Mouse (Mus musculus) liver, adult 2 months (tissue): ENCODE data around the gene Pcnx3. TPM values are rescaled to one million over a fixed set of nuclear protein-coding genes. Genes with fewer than 3 reads are reported as not detected.
A peak's percentile ranks its signal among the peaks of the same experiment; 100 is the strongest.

Source experiments
- DNase-seq: peaks from one replicate; pipeline ENCODE4 v3.0.0-alpha.2; 2011; ENCODE audit warnings: low read depth, low spot score; ENCODE audit errors: extremely low read depth
- H3K27ac ChIP-seq: fragments of 200-500 bp; replicated peaks from 2 replicates; pipeline ENCODE4 v1.5.1; 2012; ENCODE audit warnings: low read depth, mild to moderate bottlenecking, control low read depth, inconsistent platforms, low read length; ENCODE audit not compliant: insufficient read depth
- H3K27me3 ChIP-seq: fragments of 200-500 bp; 2 replicates; pipeline ENCODE4 v1.6.1; 2012; ENCODE audit warnings: mild to moderate bottlenecking, moderate library complexity, low read length, inconsistent platforms; ENCODE audit not compliant: control insufficient read depth, insufficient read depth
- H3K36me3 ChIP-seq: fragments of 200-500 bp; 2 replicates; pipeline ENCODE4 v1.6.1; 2012; ENCODE audit warnings: low read length, inconsistent platforms; ENCODE audit not compliant: control insufficient read depth, insufficient read depth
- H3K4me1 ChIP-seq: fragments of 200-500 bp; 2 replicates; pipeline ENCODE4 v1.6.1; 2011; ENCODE audit warnings: low read length; ENCODE audit not compliant: control insufficient read depth, insufficient read depth
- H3K4me3 ChIP-seq: fragments of 200-500 bp; 2 replicates; pipeline ENCODE4 v1.5.1; 2011; ENCODE audit warnings: low read depth, mild to moderate bottlenecking, control low read depth, low read length, moderate library complexity; ENCODE audit not compliant: insufficient read depth
- H3K79me2 ChIP-seq: fragments of 200-500 bp; 2 replicates; pipeline ENCODE4 v1.6.1; 2012; ENCODE audit warnings: inconsistent platforms, mild to moderate bottlenecking, low read length, moderate library complexity; ENCODE audit not compliant: control insufficient read depth, insufficient read depth
- H3K9ac ChIP-seq: fragments of 200-500 bp; 2 replicates; pipeline ENCODE4 v1.6.1; 2012; ENCODE audit warnings: low read depth, mild to moderate bottlenecking, control low read depth, inconsistent platforms, low read length
- CTCF ChIP-seq: fragments of 200-500 bp; IDR thresholded peaks from 2 replicates; pipeline ENCODE4 v1.5.1; 2011; ENCODE audit warnings: low read depth, low read length, control low read depth
- POLR2A ChIP-seq: fragments of 200-500 bp; IDR thresholded peaks from 2 replicates; pipeline ENCODE4 v1.6.1; 2011; ENCODE audit warnings: low read length, control low read depth; ENCODE audit not compliant: insufficient read depth; ENCODE audit errors: extremely low read depth
- WGBS: fragments of 180-500 bp; shearing (Covaris S2); methylation state at CpG from one replicate; pipeline ENCODE4 v1.1.7; 2018; 5-methylcytosine and 5-hydroxymethylcytosine counted together
- polyA plus RNA-seq: library from polyadenylated mRNA; depleted of rRNA; stranded (reverse); fragments of >200 nt; gene quantifications from 2 replicates; pipeline ENCODE4 v1.2.3, GENCODE M21; 2012; rRNA removed
- total RNA-seq: library from RNA; depleted of rRNA; stranded (reverse); fragments of >200 nt; gene quantifications from 2 replicates; pipeline ENCODE4 v1.2.3, GENCODE M21; 2014; rRNA removed

Pcnx3 gene
- total RNA-seq (7.6 and 14.0 TPM in 2 replicates), polyA plus RNA-seq (44.8 and 63.8 TPM in 2 replicates)

GRCm38 (mm10) chr19:5688200-5689087 is at the start of gene Pcnx3, which contains the start of gene Map3k11:
TSS of gene Pcnx3 (minus strand) at chr19:5688908.
TSS of gene Map3k11 (plus strand) at chr19:5688742.
- WGBS = under 1% methylated on average over 69 of the region's 69 CpGs

GRCm38 (mm10) chr19:5734325-5734724 is 45.6 kb upstream of the Pcnx3 start:
- no peak for DNase-seq
- H3K36me3 ChIP-seq = no peaks in the 10 kb centered on the region
- peaks cover 7% of the 10 kb centered on the region; the same call in 1 of the 2 replicates for H3K4me1 ChIP-seq
- H3K27ac ChIP-seq = no peak overlapping the region
- WGBS = 78% methylated on average over 9 of the region's 9 CpGs
- H3K9ac ChIP-seq = no peak overlapping the region
- H3K27me3 ChIP-seq = no peaks in the 10 kb centered on the region
- H3K4me3 ChIP-seq = no peak overlapping the region
- TF ChIP-seq CTCF (no peak), POLR2A (no peak)
- H3K79me2 ChIP-seq = no peaks in the 10 kb centered on the region; the same call in 1 of the 2 replicates

More at GRCm38 (mm10) chr19:5688200-5689087, at the start of gene Pcnx3, which contains the start of gene Map3k11:
- Histone ChIP-seq H3K36me3 (no peaks in the 10 kb centered on the region; the same call in 1 of the 2 replicates), H3K4me1 (peaks cover 22% of the 10 kb centered on the region), H3K27ac (peak within 1 kb of the TSS; percentile 90), H3K79me2 (peaks cover 23% of the 10 kb centered on the region), H3K9ac (peak within 1 kb of the TSS; percentile 85), H3K4me3 (peak within 1 kb of the TSS; percentile 89), H3K27me3 (no peaks in the 10 kb centered on the region)
- no peak for TF ChIP-seq CTCF
- 0 out of 2 replicates have a peak, but pooled peaks have one; percentile 30 for TF ChIP-seq POLR2A
- peak; percentile 99 for DNase-seq

GRCm38 (mm10) chr19:5731264-5731978 is 42.7 kb upstream of the Pcnx3 start:
- WGBS = under 1% methylated on average over 47 of the region's 47 CpGs
- H3K4me1 ChIP-seq = peaks cover 15% of the 10 kb centered on the region
- DNase-seq = peak; percentile 83
- no peaks in the 10 kb centered on the region for H3K27me3 ChIP-seq
- H3K9ac ChIP-seq = peak overlapping the region; percentile 67
- H3K4me3 ChIP-seq = peak overlapping the region; percentile 75
- no peaks in the 10 kb centered on the region; the same call in 1 of the 2 replicates for H3K79me2 ChIP-seq
- peak; percentile 63 for TF ChIP-seq POLR2A
- no peak for TF ChIP-seq CTCF
- peak overlapping the region; percentile 2; the same call in 1 of the 2 replicates for H3K27ac ChIP-seq
- no peaks in the 10 kb centered on the region for H3K36me3 ChIP-seq

- H3K4me1 ChIP-seq = peaks cover 15% of the 10 kb centered on the region
- H3K79me2 ChIP-seq = no peaks in the 10 kb centered on the region; the same call in 1 of the 2 replicates
- no peak overlapping the region for H3K27ac ChIP-seq
- no peaks in the 10 kb centered on the region for H3K36me3 ChIP-seq
- H3K9ac ChIP-seq = no peak overlapping the region
- no peaks in the 10 kb centered on the region for H3K27me3 ChIP-seq
- H3K4me3 ChIP-seq = no peak overlapping the region
- no peak for DNase-seq
- WGBS = 82% methylated on average over 29 of the region's 29 CpGs
- TF ChIP-seq POLR2A (no peak), CTCF (no peak)
Measured at GRCm38 (mm10) chr19:5730314-5731186, 41.8 kb upstream of the Pcnx3 start.

- H3K9ac ChIP-seq = peak within 1 kb of the TSS; percentile 89
- H3K4me1 ChIP-seq = peaks cover 18% of the 10 kb centered on the region
- peak; percentile 66 for DNase-seq
- peak; percentile 76 for TF ChIP-seq POLR2A
- no peak for TF ChIP-seq CTCF
- peak within 1 kb of the TSS; percentile 66 for H3K27ac ChIP-seq
- no peaks in the 10 kb centered on the region for H3K27me3 ChIP-seq
- H3K36me3 ChIP-seq = no peaks in the 10 kb centered on the region
- H3K4me3 ChIP-seq = peak within 1 kb of the TSS; percentile 88
- WGBS = under 1% methylated on average over 37 of the region's 37 CpGs
- no peaks in the 10 kb centered on the region; the same call in 1 of the 2 replicates for H3K79me2 ChIP-seq
Measured at GRCm38 (mm10) chr19:5729444-5729815, 40.7 kb upstream of the Pcnx3 start, which contains the start of gene Fam89b. TSS of gene Fam89b (minus strand) at chr19:5729653.
